Mouse (Mus musculus): ENCODE measurements around the gene Mbl2.

DNA sequence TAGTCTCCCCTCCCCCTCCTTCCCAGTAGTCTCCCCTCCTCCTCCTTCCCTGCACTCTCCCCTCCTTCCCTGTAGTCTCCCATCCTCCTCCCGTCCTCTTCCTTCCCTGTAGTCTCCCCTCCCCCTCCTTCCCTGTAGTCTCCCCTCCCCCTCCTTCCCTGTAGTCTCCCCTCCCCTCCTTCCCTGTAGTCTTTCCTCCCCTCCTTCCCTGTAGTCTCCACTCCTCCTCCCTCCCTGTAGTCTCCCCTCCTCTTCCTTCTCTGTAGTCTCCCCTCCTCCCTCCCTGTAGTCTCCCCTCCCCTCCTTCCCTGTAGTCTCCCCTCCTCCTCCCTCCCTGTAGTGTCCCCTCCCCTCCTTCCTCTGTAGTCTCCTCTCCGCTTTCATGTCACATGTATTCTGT, 18.7 kb upstream of the Mbl2 start:
- no peak for TF ChIP-seq CTCF (conservative IDR thresholded peaks at IDR 0.05; ENCODE audit: low read length)
- TF ChIP-seq POU5F1 (IDR thresholded peaks at IDR 0.05; ENCODE audit: borderline replicate concordance, low read length): no peak
- no peak for TF ChIP-seq NANOG (IDR thresholded peaks at IDR 0.05; ENCODE audit: borderline replicate concordance, low read length)

All from E14TG2a.4 (cell line).